Mouse (Mus musculus) midbrain, postnatal 0 days (tissue): ENCODE measurements at regions not wholly inside any gene's neighbourhood (a gene's known extent, or its start where the extent isn't known, plus 50 kb on each side); places are given as distances from the start of the nearest gene placed in this dataset.

Experiments used
- ATAC-seq: fragments of 200-750 bp; cut with Nextera tagmentation; 2 replicates; pipeline ENCODE4 v1.8.0; 2017; ENCODE audit warnings: moderate number of reproducible peaks, mild to moderate bottlenecking, moderate TSS enrichment, moderate library complexity; ENCODE audit not compliant: low FRiP score
- DNase-seq: peaks from one replicate; pipeline ENCODE4 v3.0.0-alpha.2; 2015; ENCODE audit warnings: low spot score
- H3K27ac ChIP-seq: fragments of 300-500 bp; sonication (generic); 2 replicates; pipeline ENCODE4 v1.5.1; 2014; ENCODE audit warnings: low read depth, mild to moderate bottlenecking, low read length, mixed read lengths
- H3K27me3 ChIP-seq: fragments of 300-500 bp; sonication (generic); 2 replicates; pipeline ENCODE4 v1.6.1; 2014; ENCODE audit warnings: low read length, control low read depth, mixed read lengths; ENCODE audit not compliant: insufficient read depth
- H3K36me3 ChIP-seq: fragments of 300-500 bp; sonication (generic); 2 replicates; pipeline ENCODE4 v1.6.1; 2014; ENCODE audit warnings: low read length, control low read depth, mixed read lengths; ENCODE audit not compliant: insufficient read depth
- H3K4me1 ChIP-seq: fragments of 300-500 bp; sonication (generic); 2 replicates; pipeline ENCODE4 v1.6.1; 2014; ENCODE audit warnings: mild to moderate bottlenecking, control low read depth, antibody characterized with exemption, low read length, mixed read lengths; ENCODE audit not compliant: insufficient read depth
- H3K4me2 ChIP-seq: fragments of 300-500 bp; sonication (generic); 2 replicates; pipeline ENCODE4 v1.6.1; 2014; ENCODE audit warnings: low read depth, mild to moderate bottlenecking, low read length, mixed read lengths; ENCODE audit not compliant: poor library complexity, severe bottlenecking
- H3K4me3 ChIP-seq: fragments of 300-500 bp; sonication (generic); 2 replicates; pipeline ENCODE4 v1.5.1; 2014; ENCODE audit warnings: low read depth, mild to moderate bottlenecking, low read length, moderate library complexity
- H3K9ac ChIP-seq: fragments of 300-500 bp; sonication (generic); replicated peaks from 2 replicates; pipeline ENCODE4 v1.6.1; 2014; ENCODE audit warnings: mild to moderate bottlenecking, low read length, moderate library complexity, mixed read lengths; ENCODE audit not compliant: poor library complexity, severe bottlenecking
- H3K9me3 ChIP-seq: fragments of 300-500 bp; sonication (generic); 2 replicates; pipeline ENCODE4 v1.6.1; 2016; ENCODE audit warnings: low read length, control low read depth
- CTCF ChIP-seq: IDR thresholded peaks from 2 replicates; pipeline ENCODE4 v1.5.1; 2016; ENCODE audit warnings: antibody characterized with exemption, mild to moderate bottlenecking
- WGBS: fragments of 180-500 bp; shearing (Covaris S2); extraction: QIAGEN DNeasy Blood & Tissue Kit; methylation state at CpG from one replicate; pipeline ENCODE4 v1.1.7; 2014; 5-methylcytosine and 5-hydroxymethylcytosine counted together

GRCm38 (mm10) chr1:127017698-127018097, 187.1 kb upstream of the Nckap5 start:
- no peak overlapping the region for H3K4me3 ChIP-seq
- H3K9me3 ChIP-seq = no peaks in the 10 kb centered on the region
- WGBS = 73% methylated on average over 2 of the region's 2 CpGs
- no peaks in the 10 kb centered on the region for H3K27me3 ChIP-seq
- H3K4me1 ChIP-seq = 0 out of 2 replicates have a peak, but pooled peaks cover 3% of the 10 kb centered on the region
- ATAC-seq (no peak), DNase-seq (peak; percentile 73)
- H3K36me3 ChIP-seq = no peaks in the 10 kb centered on the region
- H3K27ac ChIP-seq = no peak overlapping the region
- peak; percentile 67 for TF ChIP-seq CTCF
- no peak overlapping the region for H3K4me2 ChIP-seq
- H3K9ac ChIP-seq = no peak overlapping the region

- TF ChIP-seq CTCF = no peak
- WGBS = 56% methylated on average over 4 of the region's 4 CpGs
- Histone ChIP-seq H3K9ac (no peak overlapping the region), H3K27me3 (no peaks in the 10 kb centered on the region), H3K4me1 (0 out of 2 replicates have a peak, but pooled peaks cover 3% of the 10 kb centered on the region), H3K4me2 (no peak overlapping the region), H3K36me3 (no peaks in the 10 kb centered on the region), H3K27ac (no peak overlapping the region), H3K9me3 (no peaks in the 10 kb centered on the region), H3K4me3 (no peak overlapping the region)
- peak; percentile 35 for DNase-seq
- no peak for ATAC-seq
These were observed 185.3 kb upstream of the Nckap5 start for GRCm38 (mm10) chr1:127015894-127016245.

GRCm38 (mm10) chr1:127015042-127015893, 184.7 kb upstream of the Nckap5 start:
- no peak overlapping the region for H3K27ac ChIP-seq
- H3K9me3 ChIP-seq = no peaks in the 10 kb centered on the region
- TF ChIP-seq CTCF = no peak
- 13% methylated on average over 8 of the region's 8 CpGs for WGBS
- H3K9ac ChIP-seq = 0 out of 2 replicates have a peak overlapping the region, but pooled peaks have one; percentile 14
- no peak overlapping the region for H3K4me3 ChIP-seq
- H3K27me3 ChIP-seq = no peaks in the 10 kb centered on the region
- H3K36me3 ChIP-seq = no peaks in the 10 kb centered on the region
- peak; percentile 43; the same call in 1 of the 2 replicates for ATAC-seq
- H3K4me1 ChIP-seq = 0 out of 2 replicates have a peak, but pooled peaks cover 3% of the 10 kb centered on the region
- DNase-seq = peak; percentile 35
- no peak overlapping the region for H3K4me2 ChIP-seq

GRCm38 (mm10) chr1:127011901-127012300, 181.3 kb upstream of the Nckap5 start:
- no peak overlapping the region for H3K9ac ChIP-seq
- ATAC-seq (no peak), DNase-seq (peak; percentile 60)
- no peaks in the 10 kb centered on the region for H3K27me3 ChIP-seq
- WGBS = 69% methylated on average over 6 of the region's 6 CpGs
- no peak overlapping the region for H3K27ac ChIP-seq
- peak; percentile 84 for TF ChIP-seq CTCF
- no peaks in the 10 kb centered on the region for H3K36me3 ChIP-seq
- no peaks in the 10 kb centered on the region for H3K9me3 ChIP-seq
- H3K4me3 ChIP-seq = no peak overlapping the region
- no peak overlapping the region for H3K4me2 ChIP-seq
- 0 out of 2 replicates have a peak, but pooled peaks cover 3% of the 10 kb centered on the region for H3K4me1 ChIP-seq

- H3K9ac ChIP-seq = no peak overlapping the region
- no peak overlapping the region for H3K27ac ChIP-seq
- H3K27me3 ChIP-seq = no peaks in the 10 kb centered on the region
- 79% methylated on average over 4 of the region's 4 CpGs for WGBS
- ATAC-seq (no peak), DNase-seq (no peak)
- H3K4me3 ChIP-seq = no peak overlapping the region
- no peak overlapping the region for H3K4me2 ChIP-seq
- no peaks in the 10 kb centered on the region for H3K9me3 ChIP-seq
- no peaks in the 10 kb centered on the region for H3K36me3 ChIP-seq
- no peaks in the 10 kb centered on the region for H3K4me1 ChIP-seq
- TF ChIP-seq CTCF = no peak
These were observed 179.1 kb upstream of the Nckap5 start for GRCm38 (mm10) chr1:127009699-127010098.

GRCm38 (mm10) chr1:127001700-127002099, 171.1 kb upstream of the Nckap5 start:
- Histone ChIP-seq H3K27ac (no peak overlapping the region), H3K9me3 (no peaks in the 10 kb centered on the region), H3K27me3 (no peaks in the 10 kb centered on the region), H3K4me3 (no peak overlapping the region), H3K36me3 (no peaks in the 10 kb centered on the region), H3K4me2 (no peak overlapping the region), H3K4me1 (no peaks in the 10 kb centered on the region), H3K9ac (no peak overlapping the region)
- TF ChIP-seq CTCF = no peak
- WGBS = 75% methylated on average over 7 of the region's 7 CpGs
- no peak for DNase-seq
- ATAC-seq = no peak
